Mouse (Mus musculus) CH12.LX (cell line): Measurements from ENCODE around the gene Hcfc2. TPM values are rescaled to one million over a fixed set of nuclear protein-coding genes. Genes with fewer than 3 reads are reported as not detected.

Experiments used
- DNase-seq: peaks from one replicate; pipeline ENCODE4 v3.0.0-alpha.2; 2013; ENCODE audit errors: extremely low read depth
- H3K27ac ChIP-seq: 2 replicates; pipeline ENCODE4 v1.5.1; 2012; ENCODE audit warnings: low read depth, mild to moderate bottlenecking, control low read depth, moderate library complexity; ENCODE audit not compliant: insufficient read depth
- H3K27me3 ChIP-seq: replicated peaks from 2 replicates; pipeline ENCODE3; 2012; ENCODE audit warnings: inconsistent platforms
- H3K36me3 ChIP-seq, 2 experiments: replicated peaks in 1 of 2; 2 replicates each; pipeline versions ENCODE3 to v1.6.1; 2012; ENCODE audit warnings: inconsistent platforms in 1 of 2, low read length in 1 of 2, mild to moderate bottlenecking in 1 of 2, mixed read lengths in 1 of 2, moderate library complexity in 1 of 2; ENCODE audit not compliant: control insufficient read depth in 1 of 2, insufficient read depth in 1 of 2
- H3K4me1 ChIP-seq, 2 experiments: 2 replicates each; pipeline ENCODE4 v1.6.1; 2012; ENCODE audit warnings: inconsistent platforms in 1 of 2, moderate library complexity in 1 of 2; ENCODE audit not compliant: insufficient read depth in 2 of 2, control insufficient read depth in 1 of 2
- H3K4me2 ChIP-seq: 2 replicates; pipeline ENCODE4 v1.6.1; 2012; ENCODE audit warnings: low read depth, mild to moderate bottlenecking, control low read depth; ENCODE audit not compliant: poor library complexity, insufficient read depth, severe bottlenecking
- H3K4me3 ChIP-seq, 3 experiments: fragments of 150-350 bp in 1 of 3; sonication (generic) in 1 of 3; replicated peaks in 1 of 3; 2 replicates each; pipeline versions ENCODE3 to v1.5.1; 2011 to 2012; ENCODE audit warnings: low read depth in 2 of 3, low read length in 2 of 3, mild to moderate bottlenecking in 2 of 3, moderate library complexity in 2 of 3, control low read depth in 1 of 3, improper control_type of control experiment in 1 of 3, inconsistent platforms in 1 of 3, mixed read lengths in 1 of 3; ENCODE audit not compliant: poor library complexity in 1 of 3
- H3K79me2 ChIP-seq: replicated peaks from 2 replicates; pipeline ENCODE4 v1.6.1; 2012; ENCODE audit warnings: mild to moderate bottlenecking, moderate library complexity; ENCODE audit not compliant: control insufficient read depth, poor library complexity, insufficient read depth, severe bottlenecking; ENCODE audit errors: extremely low read depth
- H3K9ac ChIP-seq: 2 replicates; pipeline ENCODE4 v1.6.1; 2012; ENCODE audit warnings: low read depth, mild to moderate bottlenecking, control low read depth, moderate library complexity; ENCODE audit not compliant: insufficient read depth
- H3K9me3 ChIP-seq: replicated peaks from 2 replicates; pipeline ENCODE3; 2012; ENCODE audit warnings: low read length, inconsistent platforms, mixed read lengths
- BHLHE40 ChIP-seq: IDR thresholded peaks from 2 replicates; pipeline ENCODE4 v1.6.1; 2011; ENCODE audit warnings: mild to moderate bottlenecking, low read depth, low read length, improper control_type of control experiment
- CHD1 ChIP-seq: IDR thresholded peaks from 2 replicates; pipeline ENCODE4 v1.6.1; 2012; ENCODE audit warnings: low read depth, low read length, improper control_type of control experiment, inconsistent platforms
- CTCF ChIP-seq, 2 experiments: IDR thresholded peaks in 1 of 2; conservative IDR thresholded peaks in 1 of 2; 2 replicates each; pipeline ENCODE4 v1.5.1; 2011 to 2012; ENCODE audit warnings: low read depth in 2 of 2, low read length in 2 of 2, improper control_type of control experiment in 1 of 2, inconsistent platforms in 1 of 2, mild to moderate bottlenecking in 1 of 2, moderate library complexity in 1 of 2
- E2F4 ChIP-seq: IDR thresholded peaks from 2 replicates; pipeline ENCODE4 v1.6.1; 2011; ENCODE audit warnings: low read depth, low read length, improper control_type of control experiment; ENCODE audit not compliant: insufficient replicate concordance
- ELF1 ChIP-seq: IDR thresholded peaks from 2 replicates; pipeline ENCODE4 v1.6.1; 2014; ENCODE audit warnings: low read depth, mild to moderate bottlenecking, inconsistent platforms, low read length, improper control_type of control experiment
- EP300 ChIP-seq: IDR thresholded peaks from 2 replicates; pipeline ENCODE4 v1.6.1; 2011; ENCODE audit warnings: low read length, improper control_type of control experiment
- ETS1 ChIP-seq: conservative IDR thresholded peaks from 2 replicates; pipeline ENCODE4 v1.6.1; 2012; ENCODE audit warnings: low read depth, mild to moderate bottlenecking, inconsistent platforms, low read length, improper control_type of control experiment, moderate library complexity
- GABPA ChIP-seq: IDR thresholded peaks from 2 replicates; pipeline ENCODE4 v1.6.1; 2012; ENCODE audit warnings: low read depth, low read length, improper control_type of control experiment, inconsistent platforms; ENCODE audit not compliant: insufficient replicate concordance
- IRF4 ChIP-seq: IDR thresholded peaks from 2 replicates; pipeline ENCODE4 v1.6.1; 2014; ENCODE audit warnings: low read depth, mild to moderate bottlenecking, inconsistent platforms, low read length, improper control_type of control experiment
- JUN ChIP-seq: IDR thresholded peaks from 2 replicates; pipeline ENCODE4 v1.6.1; 2011; ENCODE audit warnings: low read depth, mild to moderate bottlenecking, low read length, improper control_type of control experiment, moderate library complexity; ENCODE audit not compliant: insufficient read depth
- MAFK ChIP-seq: IDR thresholded peaks from 2 replicates; pipeline ENCODE4 v1.6.1; 2011; ENCODE audit warnings: low read length, improper control_type of control experiment; ENCODE audit not compliant: insufficient replicate concordance
- MAX ChIP-seq: IDR thresholded peaks from 2 replicates; pipeline ENCODE4 v1.6.1; 2011; ENCODE audit warnings: low read length, improper control_type of control experiment
- MAZ ChIP-seq: IDR thresholded peaks from 2 replicates; pipeline ENCODE4 v1.6.1; 2012; ENCODE audit warnings: low read depth, mild to moderate bottlenecking, inconsistent platforms, low read length, improper control_type of control experiment, moderate library complexity
- MEF2A ChIP-seq: IDR thresholded peaks from 2 replicates; pipeline ENCODE4 v1.6.1; 2014; ENCODE audit warnings: low read depth, mild to moderate bottlenecking, inconsistent platforms, low read length, improper control_type of control experiment, borderline replicate concordance
- MXI1 ChIP-seq: IDR thresholded peaks from 2 replicates; pipeline ENCODE4 v1.6.1; 2011; ENCODE audit warnings: mild to moderate bottlenecking, low read depth, low read length, improper control_type of control experiment
- MYC ChIP-seq: IDR thresholded peaks from 2 replicates; pipeline ENCODE4 v1.6.1; 2011; ENCODE audit warnings: low read depth, mild to moderate bottlenecking, improper control_type of control experiment, low read length
- NELFE ChIP-seq: IDR thresholded peaks from 2 replicates; pipeline ENCODE4 v1.6.1; 2011; ENCODE audit warnings: low read depth, low read length, improper control_type of control experiment
- NRF1 ChIP-seq: IDR thresholded peaks from 2 replicates; pipeline ENCODE4 v1.6.1; 2014; ENCODE audit warnings: low read depth, mild to moderate bottlenecking, inconsistent platforms, low read length, improper control_type of control experiment, moderate library complexity
- PAX5 ChIP-seq: IDR thresholded peaks from 2 replicates; pipeline ENCODE4 v1.6.1; 2012; ENCODE audit warnings: low read length, inconsistent platforms, mixed read lengths
- RAD21 ChIP-seq: IDR thresholded peaks from 2 replicates; pipeline ENCODE4 v1.6.1; 2011; ENCODE audit warnings: low read depth, mild to moderate bottlenecking, low read length, improper control_type of control experiment, moderate library complexity
- RCOR1 ChIP-seq: conservative IDR thresholded peaks from 2 replicates; pipeline ENCODE4 v1.6.1; 2012; ENCODE audit warnings: low read depth, mild to moderate bottlenecking, inconsistent platforms, low read length, improper control_type of control experiment
- SIN3A ChIP-seq: IDR thresholded peaks from 2 replicates; pipeline ENCODE4 v1.6.1; 2012; ENCODE audit warnings: low read length, improper control_type of control experiment, inconsistent platforms
- SMC3 ChIP-seq: IDR thresholded peaks from 2 replicates; pipeline ENCODE4 v1.6.1; 2011; ENCODE audit warnings: low read depth, low read length, improper control_type of control experiment
- TBP ChIP-seq: conservative IDR thresholded peaks from 2 replicates; pipeline ENCODE4 v1.6.1; 2011; ENCODE audit warnings: low read depth, low read length, improper control_type of control experiment
- TCF12 ChIP-seq: IDR thresholded peaks from 2 replicates; pipeline ENCODE4 v1.6.1; 2014; ENCODE audit warnings: low read depth, mild to moderate bottlenecking, inconsistent platforms, low read length, improper control_type of control experiment
- UBTF ChIP-seq: IDR thresholded peaks from 2 replicates; pipeline ENCODE4 v1.6.1; 2012; ENCODE audit warnings: low read depth, mild to moderate bottlenecking, inconsistent platforms, low read length, improper control_type of control experiment, moderate library complexity
- USF1 ChIP-seq: IDR thresholded peaks from 2 replicates; pipeline ENCODE4 v1.6.1; 2014; ENCODE audit warnings: low read depth, mild to moderate bottlenecking, inconsistent platforms, low read length, improper control_type of control experiment
- ZC3H11A ChIP-seq: IDR thresholded peaks from 2 replicates; pipeline ENCODE4 v1.6.1; 2012; ENCODE audit warnings: low read depth, mild to moderate bottlenecking, inconsistent platforms, low read length, improper control_type of control experiment
- ZKSCAN1 ChIP-seq: IDR thresholded peaks from 2 replicates; pipeline ENCODE4 v1.6.1; 2012; ENCODE audit warnings: low read depth, inconsistent platforms, low read length, improper control_type of control experiment, borderline replicate concordance
- ZMIZ1 ChIP-seq: IDR thresholded peaks from 2 replicates; pipeline ENCODE4 v1.6.1; 2012; ENCODE audit warnings: low read depth, mild to moderate bottlenecking, inconsistent platforms, low read length, improper control_type of control experiment
- ZNF384 ChIP-seq: IDR thresholded peaks from 2 replicates; pipeline ENCODE4 v1.6.1; 2012; ENCODE audit warnings: low read depth, low read length, improper control_type of control experiment, inconsistent platforms
- dilution Hi-C: fragments of 300-500 bp; cut with MboI; formaldehyde crosslinking; loops from 2 replicates; pipeline ENCODE4 v1.14.3; 2020; ENCODE audit warnings: low sequenced_read_pairs; ENCODE audit not compliant: extremely low pct_unique_long_range_greater_than_20kb, extremely low pct_ligation_motif_present
- in situ Hi-C: fragments of 300-500 bp; cut with MboI; formaldehyde crosslinking; loops from 3 replicates; pipeline ENCODE4 v1.14.3; 2019; ENCODE audit warnings: low sequenced_read_pairs, low pct_ligation_motif_present, low pct_unique_long_range_greater_than_20kb, mixed read lengths
- polyA plus RNA-seq: library from polyadenylated mRNA; unstranded; fragments of >175 nt; gene quantifications from 2 replicates; pipeline ENCODE4 v1.2.1, GENCODE M21; 2012; ENCODE audit warnings: low read depth; ENCODE audit not compliant: insufficient read length
- total RNA-seq, 2 experiments: library from RNA; depleted of rRNA; stranded (reverse); fragments of 300-350 nt in 1 of 2; fragments of >200 nt in 1 of 2; gene quantifications; 2 replicates each; pipeline ENCODE4 v1.2.3; 2012 to 2014

Gene Hcfc2
- total and polyA plus RNA-seq, 3 experiments, result 10.5 to 13.0 (median 12.3) TPM

DNA sequence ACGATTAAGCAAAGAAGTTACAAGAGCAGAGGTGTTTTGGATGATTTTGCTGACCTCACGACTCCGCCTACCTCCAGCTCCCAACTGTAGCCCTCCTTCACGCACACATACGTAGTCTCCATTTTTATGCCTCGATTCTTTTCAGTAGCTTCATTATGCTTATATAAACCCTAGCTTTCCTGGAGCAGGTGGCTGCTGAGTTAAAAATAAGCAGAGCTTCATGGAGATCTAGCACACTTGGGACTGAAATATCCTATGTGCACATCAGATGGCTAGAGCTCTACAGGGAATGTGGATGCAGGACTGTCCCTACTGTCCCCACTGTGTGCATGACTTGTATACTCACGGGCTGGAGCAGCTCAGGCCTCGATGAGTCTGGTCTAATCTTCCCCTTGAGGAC lies 34.1 kb upstream of the Hcfc2 start:
- Histone ChIP-seq H3K79me2 (no peaks in the 10 kb centered on the region), H3K4me1 (peaks cover 0 to 3% of the 10 kb centered on the region in 2 experiments; a peak in 1 of 4 replicates), H3K27me3 (no peaks in the 10 kb centered on the region), H3K4me3 (no peak overlapping the region), H3K9ac (no peak overlapping the region)
- DNase-seq, result no peak
- no peak for TF ChIP-seq E2F4
- no peak for TF ChIP-seq ZMIZ1
- TF ChIP-seq BHLHE40, result no peak
- no peak for TF ChIP-seq MEF2A
- TF ChIP-seq TCF12, result no peak
- TF ChIP-seq JUN, result no peak
- no peak for TF ChIP-seq USF1
- TF ChIP-seq RCOR1, result no peak
- TF ChIP-seq GABPA, result no peak
- no peak for TF ChIP-seq PAX5
- TF ChIP-seq IRF4, result no peak
- no peak for TF ChIP-seq ZC3H11A
- no peak for TF ChIP-seq CHD1
- TF ChIP-seq EP300, result no peak
- TF ChIP-seq ELF1, result no peak
- no peak for TF ChIP-seq MXI1
- no peak for TF ChIP-seq ETS1
- no peak for TF ChIP-seq ZKSCAN1
- TF ChIP-seq, all 38 proteins: peak for 0
- in situ Hi-C loops (no loop called here), dilution Hi-C loops (no loop called here)
- Histone ChIP-seq H3K27ac (no peak overlapping the region), H3K4me2 (no peak overlapping the region), H3K36me3 (no peaks in the 10 kb centered on the region), H3K9me3 (no peaks in the 10 kb centered on the region)

DNA sequence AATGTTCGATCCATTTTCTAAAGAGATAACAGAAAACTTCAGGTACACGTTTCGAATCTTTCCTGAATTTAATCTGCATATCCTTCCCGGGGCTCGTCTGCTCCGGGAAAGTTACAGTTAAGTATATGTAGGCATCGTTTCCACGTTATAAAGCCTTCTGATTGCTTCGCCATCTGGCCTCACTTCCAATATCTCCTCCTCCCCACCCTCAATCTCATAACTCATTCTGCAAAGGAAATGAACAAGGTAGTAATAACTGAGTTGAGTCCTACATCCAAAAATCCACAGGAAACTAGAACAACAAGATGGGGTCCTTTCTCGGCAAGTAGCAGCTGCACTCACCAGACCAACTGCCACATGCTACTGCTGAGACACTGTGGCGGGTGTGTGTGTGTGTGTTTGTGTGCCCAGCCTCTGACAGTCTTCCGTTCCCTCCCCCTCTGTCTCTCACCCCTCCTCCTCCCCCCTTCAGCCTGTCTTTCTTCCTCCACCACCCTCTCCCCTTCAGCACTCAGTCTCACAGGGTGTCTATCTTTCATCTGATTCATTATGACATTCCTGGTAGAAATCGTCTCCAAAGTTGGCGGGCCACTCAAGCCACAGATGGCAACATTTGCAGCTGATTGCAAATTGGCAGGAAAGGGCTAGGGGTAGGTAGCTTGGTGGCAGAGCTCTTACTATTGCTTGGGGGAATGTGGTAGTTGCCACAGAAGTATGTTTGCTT lies 33.5 kb upstream of the Hcfc2 start:
- in situ Hi-C loops, result no loop called here

More for the DNA sequence above, 33.5 kb upstream of the Hcfc2 start:
- Histone ChIP-seq H3K4me3 (no peak overlapping the region), H3K36me3 (no peaks in the 10 kb centered on the region), H3K27ac (no peak overlapping the region), H3K4me1 (peaks cover 0 to 3% of the 10 kb centered on the region in 2 experiments; a peak in 1 of 4 replicates), H3K27me3 (no peaks in the 10 kb centered on the region), H3K79me2 (no peaks in the 10 kb centered on the region), H3K9ac (no peak overlapping the region), H3K4me2 (no peak overlapping the region), H3K9me3 (no peaks in the 10 kb centered on the region)
- DNase-seq, result no peak
- no peak for TF ChIP-seq BHLHE40
- TF ChIP-seq MYC, result no peak
- TF ChIP-seq NELFE, result no peak
- no peak for TF ChIP-seq MAFK
- no peak for TF ChIP-seq SMC3
- no peak for TF ChIP-seq RCOR1
- no peak for TF ChIP-seq RAD21
- TF ChIP-seq USF1, result no peak
- TF ChIP-seq NRF1, result no peak
- TF ChIP-seq MAX, result no peak
- TF ChIP-seq MAZ, result no peak
- TF ChIP-seq ZNF384, result no peak
- TF ChIP-seq MXI1, result no peak
- no peak for TF ChIP-seq UBTF
- TF ChIP-seq SIN3A, result no peak
- no peak for TF ChIP-seq CTCF (conservative IDR thresholded peaks at IDR 0.05 in 1 of 2, IDR thresholded peaks at IDR 0.05 in 1 of 2; ENCODE audit: low read depth in 2 of 2, low read length in 2 of 2)
- TF ChIP-seq TBP, result no peak
- dilution Hi-C loops, result no loop called here
